Mouse (Mus musculus): ENCODE data around the gene Map4. TPM values are rescaled to one million over a fixed set of nuclear protein-coding genes. Genes with fewer than 3 reads are reported as not detected.
A peak's percentile ranks its signal among the peaks of the same experiment; 100 is the strongest.
"Not testable (repeated sequence)": the region's sequence is repeated elsewhere in the genome, so short reads cannot be mapped to it uniquely, and the experiment has no call there.

Map4 gene
- polyA plus RNA-seq, 1 experiment from 2014 or later, result 30.4 TPM

DNA sequence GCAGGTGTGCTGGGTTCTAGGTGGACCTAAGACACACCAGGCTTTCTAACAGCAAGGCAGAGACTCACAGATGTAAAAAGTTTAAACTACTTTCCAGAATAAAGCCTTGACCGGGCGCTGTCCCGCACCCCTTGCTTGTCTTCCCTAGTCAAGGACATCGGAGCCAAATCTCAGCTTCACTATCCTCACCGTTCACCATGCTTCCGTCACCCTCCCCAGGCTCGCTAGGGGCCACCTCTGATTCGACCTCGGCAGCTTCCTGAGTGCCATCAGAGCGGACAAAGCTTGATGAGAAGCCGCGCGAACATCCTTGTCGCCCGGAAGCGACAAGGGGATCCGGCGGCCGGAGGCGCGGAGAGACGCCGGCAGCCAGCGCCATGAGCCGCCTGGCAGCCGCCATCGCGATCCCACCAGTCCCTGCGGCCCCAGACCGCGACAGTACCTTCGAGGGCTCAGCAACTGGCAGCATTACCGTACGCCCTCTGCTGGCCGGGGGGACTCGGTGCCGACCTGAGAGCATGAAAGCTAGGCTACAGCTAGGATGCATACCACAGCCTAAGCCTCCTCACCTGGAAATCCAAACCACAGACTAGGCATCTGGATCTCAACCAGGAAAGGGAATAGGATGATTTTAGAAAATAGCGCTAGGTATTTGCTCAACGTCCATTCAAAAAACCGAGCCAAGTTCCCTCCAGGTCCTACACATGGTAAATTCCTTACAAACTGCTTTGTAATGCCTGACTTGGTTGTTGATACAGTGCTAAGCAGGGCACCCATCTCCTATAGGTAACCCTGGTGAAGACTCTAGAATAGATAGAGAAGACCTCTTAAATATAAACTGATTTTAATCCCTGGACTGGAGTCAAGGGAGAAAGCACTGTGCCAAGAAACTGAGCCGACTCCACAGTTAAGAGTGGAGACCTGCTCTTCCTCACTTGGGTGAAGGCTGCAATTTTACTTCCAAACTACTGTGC is 169.7 kb downstream of the Map4 start:
- DNase-seq (ENCODE audit: low spot score) (peak; percentile 87), ATAC-seq (replicated peaks; ENCODE audit: low FRiP score) (peak; percentile 91)
- peaks cover 6% of the 10 kb centered on the region for H3K4me1 ChIP-seq (replicated peaks; ENCODE audit: control insufficient read depth, insufficient read depth, low read length)
- peak overlapping the region; percentile 84 for H3K4me2 ChIP-seq
- H3K27me3 ChIP-seq (replicated peaks; ENCODE audit: control insufficient read depth, insufficient read depth, low read length), result no peaks in the 10 kb centered on the region
- peak overlapping the region; percentile 85 for H3K4me3 ChIP-seq (ENCODE audit: low read depth, low read length)
- H3K36me3 ChIP-seq (ENCODE audit: control insufficient read depth, insufficient read depth, low read length), result peaks cover 31% of the 10 kb centered on the region
- WGBS, result 3% methylated on average over 41 of the region's 41 CpGs
- H3K27ac ChIP-seq (ENCODE audit: low read depth, low read length), result no peak overlapping the region
- H3K9ac ChIP-seq (ENCODE audit: low read depth, low read length), result peak overlapping the region; percentile 88
- H3K9me3 ChIP-seq (ENCODE audit: control insufficient read depth, low read length), result no peaks in the 10 kb centered on the region

DNA sequence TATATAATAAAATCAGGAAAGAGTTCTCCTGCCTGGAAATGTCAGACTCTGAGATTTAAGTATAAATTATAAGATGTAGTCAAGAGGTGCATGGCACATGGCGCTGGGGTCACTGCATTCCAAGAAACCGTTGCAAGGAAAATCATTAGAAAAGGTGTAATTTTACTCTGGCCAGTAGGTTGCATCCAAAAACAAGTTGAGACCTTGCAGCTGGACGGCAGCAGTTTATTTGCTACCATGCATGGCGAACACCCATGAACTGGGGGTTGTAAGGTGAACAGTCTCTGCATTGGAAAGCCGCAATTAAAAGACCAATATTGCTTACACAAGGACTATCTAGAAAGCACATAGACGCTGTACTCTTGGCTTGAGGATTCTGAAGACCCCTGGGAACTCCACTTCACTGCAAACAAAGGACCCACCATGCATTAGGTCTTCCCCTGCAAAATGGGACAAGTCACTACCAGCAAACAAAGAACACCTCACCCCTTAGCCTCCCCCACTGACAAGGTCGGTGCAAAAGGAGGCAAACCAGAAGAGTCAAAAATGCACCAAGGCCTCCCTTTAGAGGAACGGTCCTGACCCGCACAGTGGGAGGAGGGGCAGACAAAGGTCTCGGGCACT is 185.2 kb downstream of the Map4 start:
- no peak for ATAC-seq (replicated peaks; ENCODE audit: low FRiP score)
- 17% methylated on average over 10 of the region's 10 CpGs for WGBS

DNA sequence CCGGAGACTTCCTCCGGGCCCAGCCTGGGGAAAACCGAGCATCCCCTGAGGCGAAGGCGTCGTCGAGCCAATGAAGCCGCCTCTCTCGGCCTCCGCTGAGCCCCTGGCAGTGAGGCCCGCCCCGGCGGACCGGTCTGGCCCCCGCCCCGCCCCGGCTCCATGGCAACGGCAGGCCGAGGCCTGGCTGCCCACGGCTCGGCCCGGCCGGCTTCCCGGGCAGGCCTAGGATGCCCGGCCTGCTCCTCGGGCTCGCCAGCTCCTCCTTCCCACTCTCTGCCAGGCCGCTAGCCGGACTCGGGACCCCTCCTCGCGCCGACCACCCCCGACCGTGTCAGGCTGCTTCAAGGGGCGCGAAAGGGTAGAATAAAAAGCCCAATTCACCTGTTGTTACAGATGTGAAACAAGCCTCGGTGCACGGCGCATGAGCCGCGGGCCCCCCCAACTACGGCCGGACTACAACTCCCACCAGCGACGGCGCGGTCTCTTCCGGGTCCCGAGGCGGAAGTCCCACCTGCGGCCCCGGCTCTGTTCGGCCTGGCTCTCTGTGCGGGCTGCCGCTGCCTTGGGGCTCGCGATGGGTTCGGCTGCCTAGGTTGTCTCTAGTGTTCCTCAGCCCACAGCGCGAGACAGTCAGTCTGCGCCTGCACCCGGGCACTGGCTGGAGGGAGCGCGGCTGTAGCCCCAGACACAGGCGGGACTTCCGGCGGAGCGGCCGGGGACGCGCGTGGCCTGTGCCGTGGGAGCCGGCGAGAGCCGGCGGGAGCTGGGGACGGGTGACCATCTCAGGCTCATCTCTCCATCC is 185.9 kb downstream of the Map4 start, which contains the start of gene Smarcc1:
Gene Smarcc1, plus strand, starts transcription at position 732 of the 802 bp plus-strand sequence.
- peak within 1 kb of the TSS; percentile 83 for H3K9ac ChIP-seq (ENCODE audit: low read depth, low read length)
- WGBS, result under 1% methylated on average over 79 of the region's 79 CpGs
- H3K4me3 ChIP-seq (ENCODE audit: low read depth, low read length), result peak within 1 kb of the TSS; percentile 94

More for the DNA sequence above, 185.2 kb downstream of the Map4 start:
- Histone ChIP-seq H3K4me2 (peak overlapping the region; percentile 84), H3K27ac (ENCODE audit: low read depth, low read length) (peak overlapping the region; percentile 95), H3K9me3 (ENCODE audit: control insufficient read depth, low read length) (no peaks in the 10 kb centered on the region), H3K36me3 (ENCODE audit: control insufficient read depth, insufficient read depth, low read length) (peaks cover 8% of the 10 kb centered on the region; the same call in 1 of the 2 replicates), H3K4me1 (replicated peaks; ENCODE audit: control insufficient read depth, insufficient read depth, low read length) (peaks cover 13% of the 10 kb centered on the region), H3K4me3 (ENCODE audit: low read depth, low read length) (peak overlapping the region; percentile 94), H3K9ac (ENCODE audit: low read depth, low read length) (peak overlapping the region; percentile 83), H3K27me3 (replicated peaks; ENCODE audit: control insufficient read depth, insufficient read depth, low read length) (no peaks in the 10 kb centered on the region)
- DNase-seq (ENCODE audit: low spot score), result no peak

DNA sequence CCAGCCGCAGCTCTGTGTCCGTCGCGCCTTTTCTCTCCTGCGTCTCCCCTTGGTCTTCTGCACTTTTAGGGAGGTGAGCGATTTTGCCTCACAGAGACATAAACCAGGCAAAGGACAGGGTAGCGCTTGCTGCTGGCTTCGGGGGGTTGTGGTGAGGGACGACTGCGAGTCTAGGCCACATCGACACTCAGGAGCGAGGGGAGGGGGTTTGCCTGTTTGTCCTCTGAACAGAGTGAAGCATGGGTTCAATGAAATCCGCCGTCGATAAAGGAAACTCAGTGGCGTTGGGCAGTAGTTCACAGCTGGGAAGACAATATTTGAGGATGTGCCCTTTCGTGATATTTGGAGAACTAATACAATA is 186.5 kb downstream of the Map4 start, which contains the start of gene Dhx30:
Gene Dhx30, minus strand, starts transcription at position 52 of the 361 bp plus-strand sequence.
- Histone ChIP-seq H3K9ac (ENCODE audit: low read depth, low read length) (peak within 1 kb of the TSS; percentile 83), H3K9me3 (ENCODE audit: control insufficient read depth, low read length) (no peaks in the 10 kb centered on the region), H3K4me1 (replicated peaks; ENCODE audit: control insufficient read depth, insufficient read depth, low read length) (peaks cover 13% of the 10 kb centered on the region), H3K36me3 (ENCODE audit: control insufficient read depth, insufficient read depth, low read length) (peaks cover 5% of the 10 kb centered on the region; the same call in 1 of the 2 replicates), H3K27me3 (replicated peaks; ENCODE audit: control insufficient read depth, insufficient read depth, low read length) (no peaks in the 10 kb centered on the region), H3K4me3 (ENCODE audit: low read depth, low read length) (peak within 1 kb of the TSS; percentile 94), H3K4me2 (peak within 1 kb of the TSS; percentile 84), H3K27ac (ENCODE audit: low read depth, low read length) (peak within 1 kb of the TSS; percentile 95)
- DNase-seq (ENCODE audit: low spot score), result no peak
- peak; percentile 0; the same call in 1 of the 2 replicates for ATAC-seq (replicated peaks; ENCODE audit: low FRiP score)
- 0% methylated on average over 17 of the region's 17 CpGs for WGBS

More for the DNA sequence above, 185.9 kb downstream of the Map4 start, which contains the start of gene Smarcc1:
- DNase-seq (ENCODE audit: low spot score) (peak; percentile 96), ATAC-seq (replicated peaks; ENCODE audit: low FRiP score) (peak; percentile 96)
- peaks cover 13% of the 10 kb centered on the region for H3K4me1 ChIP-seq (replicated peaks; ENCODE audit: control insufficient read depth, insufficient read depth, low read length)
- no peaks in the 10 kb centered on the region for H3K27me3 ChIP-seq (replicated peaks; ENCODE audit: control insufficient read depth, insufficient read depth, low read length)
- no peaks in the 10 kb centered on the region for H3K9me3 ChIP-seq (ENCODE audit: control insufficient read depth, low read length)
- H3K27ac ChIP-seq (ENCODE audit: low read depth, low read length), result peak within 1 kb of the TSS; percentile 95
- peaks cover 5% of the 10 kb centered on the region; the same call in 1 of the 2 replicates for H3K36me3 ChIP-seq (ENCODE audit: control insufficient read depth, insufficient read depth, low read length)
- peak within 1 kb of the TSS; percentile 84 for H3K4me2 ChIP-seq

DNA sequence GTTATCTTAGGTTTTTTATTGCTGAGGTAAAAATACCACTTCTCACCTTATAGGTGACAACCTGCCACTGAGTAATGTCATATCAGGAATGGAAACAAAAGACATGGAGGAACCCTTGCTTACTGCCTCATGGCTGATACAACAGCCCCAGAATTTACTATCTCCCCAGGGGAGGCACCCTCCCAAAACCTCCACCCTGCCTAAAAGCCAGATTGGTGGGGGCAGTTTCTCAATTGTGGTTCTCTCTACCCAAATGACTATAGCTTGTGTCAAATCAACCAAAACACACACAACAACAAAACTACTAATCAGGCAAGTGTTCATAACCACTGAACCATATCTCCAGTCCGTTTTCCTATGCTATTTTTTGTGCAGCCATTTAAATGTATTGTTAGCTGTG is 187.0 kb downstream of the Map4 start:
- no peak for ATAC-seq (replicated peaks; ENCODE audit: low FRiP score)
- no peak for DNase-seq (ENCODE audit: low spot score)
- Histone ChIP-seq H3K4me1 (replicated peaks; ENCODE audit: control insufficient read depth, insufficient read depth, low read length) (peaks cover 13% of the 10 kb centered on the region), H3K4me3 (ENCODE audit: low read depth, low read length) (peak overlapping the region; percentile 94), H3K27ac (ENCODE audit: low read depth, low read length) (no peak overlapping the region; the same call in 1 of the 2 replicates), H3K9me3 (ENCODE audit: control insufficient read depth, low read length) (no peaks in the 10 kb centered on the region), H3K9ac (ENCODE audit: low read depth, low read length) (peak overlapping the region; percentile 83), H3K4me2 (peak overlapping the region; percentile 84), H3K36me3 (ENCODE audit: control insufficient read depth, insufficient read depth, low read length) (peaks cover 5% of the 10 kb centered on the region; the same call in 1 of the 2 replicates), H3K27me3 (replicated peaks; ENCODE audit: control insufficient read depth, insufficient read depth, low read length) (no peaks in the 10 kb centered on the region)
- WGBS, result 64% methylated on average over 1 of the region's 1 CpGs

DNA sequence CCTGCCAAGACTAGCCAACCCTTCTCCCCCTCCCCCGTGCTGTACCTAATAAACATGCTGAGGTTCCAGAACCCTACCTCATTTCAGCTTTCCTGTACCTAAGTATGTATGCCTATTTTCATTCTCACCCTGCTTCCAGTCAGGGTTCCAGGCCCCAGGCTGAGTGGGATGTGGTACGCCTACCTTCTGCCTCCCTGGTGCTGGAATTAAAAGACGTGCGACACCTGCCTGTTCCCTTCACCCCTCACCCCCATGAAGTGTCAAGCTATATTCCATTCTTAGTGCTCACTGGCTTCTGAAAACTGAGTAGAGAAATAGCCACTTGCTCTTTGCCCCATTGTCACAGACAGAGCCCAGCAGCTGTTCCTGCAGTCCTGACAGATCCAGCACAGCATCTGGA is 190.2 kb downstream of the Map4 start:
- no peak overlapping the region for H3K9ac ChIP-seq (ENCODE audit: low read depth, low read length)
- peaks cover 11% of the 10 kb centered on the region for H3K4me1 ChIP-seq (replicated peaks; ENCODE audit: control insufficient read depth, insufficient read depth, low read length)
- DNase-seq (ENCODE audit: low spot score), result no peak
- no peaks in the 10 kb centered on the region for H3K9me3 ChIP-seq (ENCODE audit: control insufficient read depth, low read length)
- H3K27ac ChIP-seq (ENCODE audit: low read depth, low read length), result no peak overlapping the region
- 81% methylated on average over 4 of the region's 4 CpGs for WGBS
- no peak overlapping the region for H3K4me2 ChIP-seq
- no peaks in the 10 kb centered on the region for H3K27me3 ChIP-seq (replicated peaks; ENCODE audit: control insufficient read depth, insufficient read depth, low read length)
- no peak overlapping the region for H3K4me3 ChIP-seq (ENCODE audit: low read depth, low read length)
- no peaks in the 10 kb centered on the region; the same call in 1 of the 2 replicates for H3K36me3 ChIP-seq (ENCODE audit: control insufficient read depth, insufficient read depth, low read length)
- no peak for ATAC-seq (replicated peaks; ENCODE audit: low FRiP score)

DNA sequence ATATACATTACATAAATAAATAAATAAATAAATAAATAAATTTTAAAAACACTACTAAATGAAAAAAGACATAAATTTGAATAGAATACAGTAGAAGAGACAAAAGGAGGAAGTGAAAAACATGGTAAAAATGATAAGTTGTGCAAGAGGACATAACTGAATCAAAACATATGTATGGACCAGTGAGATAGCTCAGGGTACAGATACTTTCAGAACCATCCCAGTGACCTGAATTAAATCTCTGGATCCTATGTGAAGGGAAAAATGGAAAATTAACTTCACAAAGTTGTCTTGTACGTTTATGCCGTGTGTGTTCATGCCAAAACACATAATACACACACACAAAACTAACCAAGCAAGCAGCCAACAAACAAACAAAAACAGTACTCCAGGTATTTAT is 192.1 kb downstream of the Map4 start:
- Histone ChIP-seq H3K9ac (ENCODE audit: low read depth, low read length) (no peak overlapping the region), H3K27me3 (replicated peaks; ENCODE audit: control insufficient read depth, insufficient read depth, low read length) (no peaks in the 10 kb centered on the region), H3K4me3 (ENCODE audit: low read depth, low read length) (no peak overlapping the region), H3K4me2 (no peak overlapping the region), H3K27ac (ENCODE audit: low read depth, low read length) (no peak overlapping the region), H3K36me3 (ENCODE audit: control insufficient read depth, insufficient read depth, low read length) (no peaks in the 10 kb centered on the region; the same call in 1 of the 2 replicates), H3K9me3 (ENCODE audit: control insufficient read depth, low read length) (no peaks in the 10 kb centered on the region), H3K4me1 (replicated peaks; ENCODE audit: control insufficient read depth, insufficient read depth, low read length) (peaks cover 7% of the 10 kb centered on the region)
- ATAC-seq (replicated peaks; ENCODE audit: low FRiP score) (no peak), DNase-seq (ENCODE audit: low spot score) (no peak)
- 77% methylated on average over 2 of the region's 2 CpGs for WGBS

DNA sequence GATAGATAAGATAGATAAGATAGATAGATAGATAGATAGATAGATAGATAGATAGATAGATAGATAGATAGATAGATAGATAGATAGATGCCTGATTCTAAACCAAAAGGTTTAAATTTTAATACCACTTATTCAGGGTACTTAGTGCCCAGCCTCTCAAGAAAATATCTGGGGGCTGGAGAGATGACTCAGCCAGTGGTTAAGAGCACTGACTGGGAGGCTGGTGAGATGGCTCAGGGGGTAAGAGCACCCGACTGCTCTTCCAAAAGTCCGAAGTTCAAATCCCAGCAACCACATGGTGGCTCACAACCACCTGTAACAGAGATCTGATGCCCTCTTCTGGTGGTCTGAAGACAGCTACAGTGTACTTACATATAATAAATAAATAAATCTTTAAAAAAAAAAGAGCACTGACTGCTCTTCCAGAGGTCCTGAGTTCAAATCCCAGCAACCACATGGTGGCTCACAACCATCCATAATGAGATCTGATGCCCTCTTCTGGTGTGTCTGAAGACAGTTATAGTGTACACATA is 192.8 kb downstream of the Map4 start:
- not testable (repeated sequence) for H3K4me3 ChIP-seq (ENCODE audit: low read depth, low read length); H3K27ac ChIP-seq (ENCODE audit: low read depth, low read length); H3K4me1 ChIP-seq (replicated peaks; ENCODE audit: control insufficient read depth, insufficient read depth, low read length); H3K9ac ChIP-seq (ENCODE audit: low read depth, low read length); DNase-seq (ENCODE audit: low spot score); ATAC-seq (replicated peaks; ENCODE audit: low FRiP score); H3K9me3 ChIP-seq (ENCODE audit: control insufficient read depth, low read length); H3K27me3 ChIP-seq (replicated peaks; ENCODE audit: control insufficient read depth, insufficient read depth, low read length); H3K36me3 ChIP-seq (ENCODE audit: control insufficient read depth, insufficient read depth, low read length); H3K4me2 ChIP-seq
- WGBS, result 47% methylated on average over 2 of the region's 2 CpGs
